Mouse (Mus musculus) frontal cortex, postnatal 10 days (tissue): ENCODE measurements around the gene Foxn3.

ENCODE experiments used
- DNase-seq, 2 experiments: peaks; one replicate each; pipeline ENCODE4 v3.0.0; 2022; ENCODE audit warnings: low spot score in 2 of 2, mixed read lengths in 1 of 2

Gene Foxn3

DNA sequence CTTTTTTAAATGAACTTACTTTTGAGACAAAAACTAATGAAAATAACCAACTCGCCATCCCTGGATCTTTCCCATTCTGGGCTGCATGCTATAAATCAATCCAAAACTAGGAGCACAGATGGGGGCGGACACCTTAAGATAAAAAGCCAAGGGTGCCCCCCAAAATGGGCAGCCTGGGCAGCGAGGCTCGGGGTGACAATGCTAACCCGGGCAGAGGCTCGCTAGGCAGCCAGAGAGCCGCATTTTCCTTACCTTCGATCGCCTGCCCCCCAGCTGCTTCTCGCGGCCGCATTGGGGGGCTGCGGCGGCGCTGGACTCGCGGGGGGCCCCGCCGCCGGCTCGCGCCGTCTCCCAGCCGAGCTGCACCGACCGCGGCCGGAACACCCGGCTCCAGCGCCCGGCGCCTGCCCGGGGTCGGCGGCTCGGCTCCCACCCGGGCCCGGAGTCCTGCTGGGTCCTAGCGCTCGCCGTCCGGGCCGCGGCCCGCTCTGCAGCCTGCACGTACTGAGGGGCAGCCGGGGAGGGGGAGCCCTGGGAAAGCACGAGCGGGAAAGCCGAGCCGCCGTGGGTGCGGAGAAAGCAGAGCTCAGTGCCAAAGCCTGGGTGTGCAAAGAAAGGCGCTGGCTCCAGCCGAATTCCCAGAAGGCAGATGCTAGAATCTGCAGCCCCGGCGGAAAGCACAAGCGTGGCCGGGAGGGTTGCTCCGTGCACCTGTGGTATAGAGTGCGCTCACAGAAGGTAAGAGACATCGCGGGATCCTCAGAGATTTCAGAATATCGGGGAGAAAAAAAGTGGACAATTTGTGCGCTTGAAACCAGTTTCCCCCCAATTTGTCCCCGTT, at the start of gene Foxn3:
Foxn3 (minus strand) TSS at position 364 of the 841 bp plus-strand sequence.
- DNase-seq, result peak; percentile 54 to 77

DNA sequence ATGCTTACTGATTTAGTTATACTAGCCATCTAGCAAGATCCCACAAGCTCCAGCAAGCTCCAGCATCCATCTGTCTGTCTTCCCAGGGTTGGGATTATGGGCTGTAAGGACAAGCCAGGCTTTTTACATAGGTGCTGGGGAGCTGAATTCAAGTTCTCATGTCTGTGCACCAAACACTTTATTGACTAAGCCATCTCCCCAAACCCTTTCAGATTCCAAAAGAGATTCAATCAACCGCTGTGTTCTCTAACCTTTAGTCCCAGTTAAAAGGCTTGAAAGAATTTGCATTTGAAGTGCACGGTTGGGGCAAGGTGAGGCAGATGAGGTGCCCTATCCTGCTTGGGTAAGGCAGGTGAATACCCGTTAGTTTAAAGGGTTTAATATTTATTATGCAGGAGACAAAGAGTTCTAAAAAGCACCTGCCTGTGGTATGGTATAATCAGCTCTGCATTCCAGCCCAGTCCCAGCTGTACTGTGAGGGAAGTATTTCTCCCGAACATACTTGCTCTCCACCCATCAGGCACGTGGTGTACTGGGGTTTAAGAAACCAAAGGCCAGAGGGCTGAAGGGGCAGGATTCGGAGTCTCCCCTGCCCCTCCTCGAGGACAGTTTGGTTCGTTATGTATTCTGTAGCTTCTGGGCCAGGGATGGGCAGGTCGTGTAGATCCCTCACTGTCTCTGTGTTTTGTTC, 48.9 kb upstream of the Foxn3 start:
- DNase-seq, result no peak

DNA sequence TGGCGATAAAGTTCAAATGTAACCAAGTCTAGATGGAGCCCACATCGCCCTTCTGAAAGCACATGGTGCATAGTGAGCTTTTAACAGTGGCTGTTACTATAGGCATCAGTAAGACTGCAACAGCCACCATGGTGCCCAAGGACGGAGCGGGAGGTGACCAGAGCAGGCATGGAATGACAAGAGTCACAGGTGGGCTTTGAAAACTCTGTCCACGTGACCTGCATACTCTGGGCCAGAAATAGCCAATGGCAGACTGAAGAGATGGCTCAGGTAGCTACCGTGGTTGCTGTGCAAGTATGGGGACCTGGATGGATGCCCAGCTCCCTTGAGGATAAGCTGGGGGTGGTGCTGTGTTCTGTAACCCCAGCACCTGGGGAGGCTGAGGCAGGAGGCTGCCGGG, 47.5 kb upstream of the Foxn3 start:
- no peak for DNase-seq

- no peak for DNase-seq
Observed at GRCm38 (mm10) chr12:99610069-99610815, 46.9 kb upstream of the Foxn3 start.

GRCm38 (mm10) chr12:99609643-99610042, 46.3 kb upstream of the Foxn3 start:
- no peak for DNase-seq

GRCm38 (mm10) chr12:99608279-99608955, 45.0 kb upstream of the Foxn3 start:
- no peak for DNase-seq

DNA sequence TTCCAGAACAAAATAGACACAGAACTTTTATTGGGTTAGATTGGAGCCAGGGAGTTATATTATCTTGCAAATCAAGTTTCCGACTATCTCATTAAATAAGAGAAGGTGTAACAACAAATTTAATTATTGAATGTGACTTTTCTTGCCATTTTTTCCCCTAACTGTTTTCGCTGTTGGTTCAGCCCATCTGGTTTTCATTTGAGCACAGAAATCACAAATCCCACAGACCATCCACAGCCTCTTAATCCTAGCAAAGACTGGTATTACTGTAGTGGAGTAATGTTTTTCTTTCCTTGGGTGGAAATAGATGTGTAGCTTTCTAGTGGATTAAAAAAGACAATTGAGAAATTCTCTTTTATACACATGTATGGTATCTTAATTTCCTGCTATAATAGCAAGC, 40.0 kb upstream of the Foxn3 start:
- no peak for DNase-seq

DNA sequence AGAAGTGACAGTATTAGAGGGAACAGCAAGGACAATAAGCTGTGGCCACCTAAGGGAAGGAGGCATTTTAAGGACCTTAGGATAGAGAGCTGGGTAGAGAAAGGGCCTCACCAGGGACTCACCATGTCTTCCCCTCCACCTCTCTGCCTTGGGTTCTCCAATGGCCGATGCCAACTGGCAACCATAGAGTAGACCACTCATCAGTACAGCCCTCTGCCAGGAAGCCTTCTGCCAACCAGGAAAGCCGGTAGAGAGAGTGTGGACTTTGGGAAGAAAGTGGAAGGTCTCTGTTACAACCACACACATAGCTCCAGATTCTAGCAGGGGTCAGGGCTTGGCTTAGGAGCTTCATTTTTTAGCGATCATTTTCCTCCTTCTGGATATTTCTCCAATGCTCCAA, 38.5 kb upstream of the Foxn3 start:
- no peak for DNase-seq

DNA sequence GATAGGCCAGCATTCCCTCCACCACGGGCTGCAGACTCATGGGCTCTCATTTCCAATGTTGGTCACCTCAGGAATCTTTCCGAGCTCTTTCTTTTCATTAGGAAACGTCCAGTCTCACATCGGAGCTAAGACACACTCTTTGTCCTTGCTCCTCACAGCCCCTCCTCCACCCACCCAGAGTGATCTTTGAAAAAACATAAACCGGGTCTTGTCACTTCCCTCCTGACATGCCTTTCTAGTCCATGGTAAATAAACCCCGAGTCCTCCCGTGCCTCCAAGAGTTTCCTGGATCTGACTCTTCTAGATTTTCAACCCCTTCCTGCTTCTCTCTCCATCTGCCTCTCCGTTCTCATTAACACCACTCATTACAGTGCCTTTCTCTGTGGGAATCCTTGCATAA, 38.0 kb upstream of the Foxn3 start:
- DNase-seq, result no peak

- no peak for DNase-seq
Observed at GRCm38 (mm10) chr12:99599606-99600005, 36.2 kb upstream of the Foxn3 start.

DNA sequence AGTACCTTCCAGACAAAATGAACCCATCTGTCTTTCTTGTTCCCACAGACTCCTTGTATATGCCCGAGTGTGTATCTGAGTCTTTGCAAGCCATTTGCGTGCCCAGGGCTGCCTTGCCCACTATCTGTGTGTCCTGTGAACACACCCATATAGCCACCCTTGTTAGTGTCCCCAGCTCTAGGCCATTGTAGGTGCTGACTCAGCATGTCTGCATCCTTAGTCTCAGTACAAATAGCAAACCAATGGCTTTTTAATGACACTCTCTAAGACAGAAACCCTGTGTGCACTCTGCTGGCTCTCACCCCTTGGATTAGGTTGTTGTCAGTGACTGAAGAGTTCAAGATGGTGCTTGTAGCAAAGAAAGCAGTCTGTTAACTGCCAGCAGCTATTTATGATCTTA, 33.0 kb upstream of the Foxn3 start:
- DNase-seq, result no peak

DNA sequence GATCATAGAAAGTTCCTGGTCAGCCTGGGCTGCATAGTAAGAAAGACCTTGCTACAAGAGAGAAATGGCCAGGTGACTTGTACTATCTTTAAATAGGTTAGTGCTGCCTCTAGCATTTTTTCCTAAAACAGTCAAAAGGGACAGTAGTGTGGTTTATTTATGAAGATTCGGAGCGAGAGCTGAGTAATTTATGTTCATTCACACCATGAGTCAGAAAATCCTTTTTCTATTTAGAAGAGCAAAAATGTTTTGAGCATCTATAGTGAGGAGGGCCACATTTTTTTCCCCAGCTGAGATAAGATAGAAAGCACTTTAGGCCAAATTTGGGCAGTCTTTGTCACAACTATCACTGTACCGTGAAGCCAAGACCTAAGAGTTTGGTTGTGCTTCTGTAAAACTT, 24.0 kb upstream of the Foxn3 start:
- no peak for DNase-seq

GRCm38 (mm10) chr12:99579989-99580388, 16.6 kb upstream of the Foxn3 start:
- DNase-seq, result no peak

DNA sequence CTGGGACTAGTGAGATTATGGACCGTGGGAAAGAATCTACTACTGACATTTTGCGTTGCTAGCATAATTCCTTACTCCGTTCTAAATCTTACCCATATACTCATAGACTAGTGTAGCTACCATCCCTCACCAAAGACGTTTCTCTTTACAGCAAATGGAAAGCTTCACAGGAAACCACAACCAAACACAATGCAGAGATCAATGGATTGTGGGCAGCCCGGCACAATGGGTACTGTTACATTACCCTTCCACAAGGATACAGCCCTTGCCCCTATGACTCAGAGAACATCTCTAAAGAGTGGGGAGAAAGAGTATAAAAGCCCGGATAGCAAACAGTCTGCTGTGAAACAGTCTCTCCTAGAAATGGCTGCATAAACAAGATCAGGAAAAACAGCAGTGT, 13.3 kb upstream of the Foxn3 start:
- no peak for DNase-seq

DNA sequence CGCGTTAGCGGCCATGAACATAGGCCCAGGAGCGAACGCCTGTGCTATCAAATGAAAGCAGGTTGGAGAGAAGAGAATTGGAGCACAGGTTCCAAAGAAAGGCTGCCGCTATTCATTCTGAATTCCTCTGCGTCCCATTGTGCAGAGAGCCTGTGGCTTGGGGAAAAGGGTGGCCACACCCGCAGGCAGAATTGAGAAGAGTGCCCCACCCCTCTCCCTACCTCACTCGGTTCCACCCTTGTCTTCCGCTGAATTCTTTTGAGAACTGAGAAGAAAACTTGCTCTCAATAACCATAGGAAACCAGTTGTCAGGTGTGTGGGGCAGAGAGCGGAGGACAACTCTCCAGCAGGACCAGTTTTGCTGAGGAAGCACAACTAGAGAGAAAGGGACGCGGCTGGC, 10.9 kb upstream of the Foxn3 start:
- no peak for DNase-seq

GRCm38 (mm10) chr12:99573036-99573435, 9.7 kb upstream of the Foxn3 start:
- no peak for DNase-seq

DNA sequence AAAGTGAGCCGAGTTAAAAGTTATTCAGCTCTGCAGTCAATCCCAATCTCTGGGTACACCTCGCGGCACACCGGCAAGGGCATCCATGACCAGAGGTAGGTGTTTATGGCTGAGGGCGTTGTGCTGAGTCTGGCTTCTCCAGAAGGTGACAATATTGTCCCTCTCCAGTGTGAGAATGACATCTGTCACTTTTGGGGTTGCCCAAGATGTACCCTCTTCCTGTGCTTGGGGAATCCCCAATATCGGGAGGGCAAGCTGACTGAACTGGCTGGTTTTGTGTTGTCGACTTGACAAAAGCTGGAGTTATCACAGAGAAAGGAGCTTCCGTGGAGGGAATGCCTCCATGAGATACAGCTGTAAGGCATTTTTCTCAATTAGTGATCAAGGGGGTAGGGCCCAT, 8.6 kb upstream of the Foxn3 start:
- no peak for DNase-seq

DNA sequence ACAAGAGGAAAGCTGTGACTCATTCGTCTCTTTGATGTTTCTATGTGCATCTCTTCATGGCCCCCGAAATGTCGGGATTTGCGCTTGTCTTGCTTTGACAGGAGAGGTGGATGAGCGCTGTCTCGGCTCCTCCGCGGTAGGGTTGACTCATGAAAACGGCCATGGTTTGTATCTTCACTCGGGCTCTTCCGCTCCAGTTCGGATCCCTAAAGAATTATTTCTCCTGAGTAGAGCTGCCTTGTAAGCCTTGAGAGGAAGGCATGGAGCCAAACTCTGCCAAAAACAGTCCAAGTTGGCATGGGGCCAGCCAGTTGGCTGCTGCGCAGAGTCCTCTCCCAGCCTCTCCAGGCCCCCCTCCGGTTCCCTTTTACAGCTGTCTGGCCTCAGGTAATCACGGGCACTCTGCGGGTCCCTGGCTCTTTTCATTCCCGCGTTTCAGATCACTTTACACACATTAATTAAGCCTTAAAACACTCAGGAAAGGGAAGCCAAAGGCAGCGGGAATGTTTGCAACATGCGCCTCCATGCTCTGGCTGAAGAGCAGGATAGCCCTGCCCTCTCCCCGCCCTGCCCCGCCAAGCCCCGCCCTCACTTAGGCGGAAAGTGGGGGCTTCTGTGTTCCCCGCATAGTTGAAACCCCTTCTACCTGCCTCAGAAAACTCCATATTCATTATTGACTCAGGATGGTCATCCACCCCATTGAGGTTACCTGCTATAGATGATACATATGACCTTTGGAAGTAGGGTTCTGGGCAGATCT, 7.0 kb upstream of the Foxn3 start:
- DNase-seq, result peak; percentile 61 to 66

GRCm38 (mm10) chr12:99565606-99566005, 2.2 kb upstream of the Foxn3 start:
- DNase-seq, result no peak

DNA sequence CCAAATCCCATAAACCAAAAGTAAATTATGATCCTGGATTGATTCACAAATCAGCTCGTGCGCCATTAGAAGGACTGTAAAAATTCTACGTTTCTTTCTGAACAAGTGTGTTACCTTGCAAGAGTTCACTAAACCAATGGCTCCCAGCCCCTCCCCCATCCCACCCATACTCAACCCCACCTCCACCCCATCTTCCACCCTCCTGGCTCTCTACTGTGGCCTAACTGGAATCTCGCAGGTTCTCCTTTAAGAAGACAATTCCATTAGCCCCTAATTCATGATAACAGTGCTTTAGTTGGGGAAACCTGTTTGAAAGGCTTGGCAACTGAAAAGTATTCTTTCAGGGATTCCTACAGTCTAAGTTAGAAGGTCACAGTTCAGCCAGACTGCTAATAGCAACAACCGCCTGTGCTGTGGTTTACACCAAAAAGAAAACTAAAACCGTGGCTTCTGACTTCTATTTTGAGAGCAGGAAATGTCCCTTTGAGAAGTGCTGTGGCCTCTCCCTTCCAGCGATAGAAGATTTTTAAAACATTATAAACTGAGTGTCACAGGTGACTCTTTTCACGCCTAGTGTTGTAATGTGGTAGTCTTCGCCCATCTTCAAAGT, 1.0 kb upstream of the Foxn3 start:
- DNase-seq, result no peak

- DNase-seq, result no peak
Observed at GRCm38 (mm10) chr12:99562867-99563189, 554 bp downstream of the Foxn3 start.
